Mouse (Mus musculus) ovary, postnatal 14 days (tissue): ENCODE measurements around the gene Rrp9.
"Not testable (repeated sequence)": the region's sequence is repeated elsewhere in the genome, so short reads cannot be mapped to it uniquely, and the experiment has no call there.

Source experiments
- DNase-seq: peaks from one replicate; pipeline ENCODE4 v3.0.0; 2022; ENCODE audit warnings: low spot score

Rrp9 gene

GRCm38 (mm10) chr9:106473753-106474105, 2.0 kb upstream of the Rrp9 start:
- no peak for DNase-seq

- peak; percentile 59 for DNase-seq
These were observed 1.3 kb upstream of the Rrp9 start for GRCm38 (mm10) chr9:106474456-106474855.

- no peak for DNase-seq
These were observed 717 bp upstream of the Rrp9 start for GRCm38 (mm10) chr9:106475046-106475445.

DNA sequence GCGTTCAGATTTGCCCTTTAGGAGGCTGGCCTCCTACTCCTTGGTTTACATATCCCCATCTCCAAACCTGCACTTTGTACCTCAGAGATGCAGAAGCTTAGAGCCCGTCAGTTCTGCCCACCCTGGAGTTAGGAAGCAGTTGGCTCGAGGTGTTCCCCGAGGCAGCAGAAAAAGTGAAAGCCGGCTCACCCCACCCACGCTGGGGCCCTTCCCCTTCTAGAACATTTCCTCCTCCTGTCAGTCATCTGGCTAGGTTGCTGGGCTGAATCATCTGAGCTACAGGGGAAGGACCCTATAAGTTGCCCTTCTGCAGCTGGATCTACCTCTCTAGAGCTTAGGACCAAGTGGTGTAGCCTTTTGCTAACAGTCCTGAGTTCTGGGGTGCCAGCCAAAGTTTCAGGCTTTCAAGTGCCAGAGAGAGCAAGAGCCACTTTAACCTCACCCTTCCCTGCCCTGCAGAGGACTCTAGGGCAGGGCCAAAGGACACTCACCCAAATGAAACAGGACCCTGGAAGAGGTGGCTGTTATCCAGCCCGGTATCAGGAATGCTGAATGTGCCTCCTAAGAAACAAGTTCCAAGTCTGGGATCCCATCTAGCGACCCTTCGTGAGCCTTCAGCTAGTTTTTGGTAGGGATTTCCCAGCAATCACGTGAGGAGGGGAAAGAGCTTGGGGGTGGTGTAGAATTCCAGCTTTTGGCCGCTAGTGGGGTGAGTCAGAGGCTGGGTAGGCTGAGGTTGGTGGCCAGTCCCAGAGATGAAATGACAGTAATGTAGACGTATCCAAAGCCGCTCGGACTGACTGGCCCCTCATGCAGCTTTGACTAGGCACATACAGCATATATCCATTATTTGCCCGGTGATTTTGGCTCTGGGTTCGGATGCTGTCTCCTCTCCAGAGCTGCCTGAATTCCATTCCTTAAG, 500 bp downstream of the Rrp9 start:
- peak; percentile 41 for DNase-seq

DNA sequence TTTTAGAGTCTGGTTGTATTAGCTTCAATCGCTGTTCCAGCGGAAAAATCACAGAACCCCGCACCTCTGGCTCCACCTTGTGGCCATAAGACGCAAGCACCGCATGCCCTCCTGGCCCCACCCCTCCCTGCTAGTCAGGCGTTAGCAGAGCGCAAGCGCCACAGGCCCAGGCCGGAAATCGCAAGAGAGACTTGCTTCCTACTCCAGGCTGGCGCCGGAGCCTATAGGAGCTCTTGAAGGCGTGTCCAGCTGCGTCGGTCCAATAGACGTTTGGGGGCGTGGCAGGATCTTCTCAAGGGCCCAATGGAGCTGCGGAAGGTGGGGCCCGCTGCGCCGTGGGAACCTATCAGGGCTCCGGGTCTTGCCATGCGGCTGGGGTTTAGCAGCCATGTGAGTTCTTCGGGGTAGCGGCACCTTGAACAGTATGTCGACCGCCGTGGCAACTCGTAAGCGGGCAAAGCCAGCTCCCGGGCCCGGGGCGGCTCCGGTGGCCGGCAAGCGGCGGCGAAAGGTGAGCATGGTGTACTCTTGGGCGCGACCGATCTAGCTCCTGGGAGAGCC, 1.2 kb downstream of the Rrp9 start, which contains the start of gene Parp3:
Parp3 (minus strand) TSS at position 26 of the 561 bp plus-strand sequence.
- DNase-seq: peak; percentile 99

DNA sequence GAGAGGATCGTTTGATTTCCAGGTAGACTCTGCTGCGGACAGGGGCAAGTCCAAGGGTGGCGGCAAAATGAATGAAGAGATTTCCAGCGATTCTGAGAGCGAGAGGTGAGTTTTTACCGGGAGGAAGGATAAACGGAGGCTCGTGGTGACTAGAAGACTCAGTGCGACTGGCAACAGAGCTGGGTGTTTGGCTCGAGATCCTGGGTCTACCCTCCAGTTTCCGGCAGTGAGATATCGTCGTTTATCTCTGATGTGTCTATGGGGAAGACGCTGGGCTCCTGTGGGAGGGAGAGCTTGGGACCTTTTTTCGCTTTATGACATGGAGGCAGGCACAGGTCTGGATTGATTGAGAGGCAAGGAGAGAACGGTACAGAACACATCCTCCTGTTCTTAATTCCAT, 1.9 kb downstream of the Rrp9 start:
- no peak for DNase-seq

- DNase-seq: no peak
These were observed 2.3 kb downstream of the Rrp9 start for GRCm38 (mm10) chr9:106478101-106478500.

GRCm38 (mm10) chr9:106480541-106480940, 4.8 kb downstream of the Rrp9 start:
- DNase-seq: no peak

DNA sequence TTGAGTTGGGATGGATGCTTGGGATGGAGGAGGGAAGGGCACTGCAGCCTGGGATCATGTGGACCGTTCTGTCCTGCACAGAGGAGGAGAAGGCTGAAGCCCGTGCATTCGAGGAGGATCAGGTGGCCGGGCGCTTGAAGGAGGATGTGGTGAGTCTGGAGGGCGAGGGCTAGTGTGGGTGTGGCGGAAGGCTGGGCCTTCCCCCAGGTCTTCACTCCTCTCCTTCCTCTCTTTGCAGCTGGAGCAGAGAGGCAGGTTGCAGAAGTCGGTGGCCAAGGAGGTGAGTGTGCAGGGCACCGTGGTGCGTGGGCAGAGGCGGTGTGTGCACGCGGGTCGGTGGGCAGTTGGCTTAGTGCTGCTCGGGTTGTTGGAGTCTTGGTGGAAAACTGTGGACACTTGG, 5.3 kb downstream of the Rrp9 start:
- DNase-seq: no peak

DNA sequence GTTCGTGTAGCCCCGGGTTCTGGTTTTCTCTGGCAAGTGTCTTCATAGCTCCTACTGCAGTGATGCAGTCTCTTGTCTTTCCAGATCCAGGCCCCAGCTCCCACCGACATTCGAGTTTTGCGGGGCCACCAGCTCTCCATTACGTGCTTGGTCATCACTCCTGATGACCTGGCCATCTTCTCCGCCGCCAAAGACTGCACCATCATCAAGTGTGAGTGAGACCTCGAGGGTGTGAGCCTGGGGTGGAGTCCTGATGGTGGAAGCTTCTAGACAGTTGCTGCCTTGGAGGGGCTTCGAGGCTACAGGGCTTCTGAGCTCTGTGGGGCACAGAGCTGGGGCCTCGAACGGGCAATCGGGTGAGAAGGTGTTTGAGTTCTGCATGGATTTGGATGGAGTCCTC, 5.9 kb downstream of the Rrp9 start:
- DNase-seq: no peak

- no peak for DNase-seq
These were observed 6.9 kb downstream of the Rrp9 start for GRCm38 (mm10) chr9:106482578-106483115.

DNA sequence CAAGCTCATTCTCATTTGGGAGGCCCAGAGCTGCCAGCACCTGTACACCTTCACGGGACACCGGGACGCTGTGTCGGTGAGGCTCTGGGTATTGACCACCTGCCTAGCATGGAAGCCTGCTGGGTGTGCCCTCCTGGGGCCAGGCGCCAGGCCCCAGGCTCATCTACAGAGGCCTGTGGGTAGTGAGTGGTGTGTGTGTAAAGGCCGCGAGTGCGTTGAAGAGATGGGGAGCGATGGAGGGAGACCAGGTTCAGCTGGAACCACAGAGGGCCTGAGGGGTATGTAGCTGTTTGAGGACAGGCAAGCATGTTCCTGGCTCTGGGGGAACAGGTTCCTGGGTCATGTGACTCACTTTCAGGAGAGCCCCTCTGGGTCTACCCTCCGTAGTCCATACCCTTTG, 7.4 kb downstream of the Rrp9 start:
- no peak for DNase-seq

DNA sequence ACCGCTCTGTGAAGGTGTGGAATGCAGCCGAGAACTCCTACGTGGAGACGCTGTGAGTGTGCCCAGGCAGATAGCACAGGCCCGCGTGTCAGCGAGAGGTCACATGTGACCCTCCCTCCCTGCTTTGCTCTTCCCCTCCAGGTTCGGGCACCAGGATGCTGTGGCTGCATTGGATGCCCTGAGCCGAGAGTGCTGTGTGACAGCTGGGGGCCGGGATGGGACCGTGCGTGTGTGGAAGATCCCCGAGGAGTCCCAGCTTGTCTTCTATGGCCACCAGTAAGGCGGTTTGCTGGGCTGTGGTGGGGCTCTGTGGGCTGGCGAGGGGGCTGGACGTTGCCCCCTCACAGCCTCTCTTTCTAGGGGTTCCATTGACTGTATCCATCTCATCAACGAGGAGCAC, 7.8 kb downstream of the Rrp9 start:
- no peak for DNase-seq

- DNase-seq: no peak
These were observed 9.3 kb downstream of the Rrp9 start for GRCm38 (mm10) chr9:106485076-106485475.

- not testable (repeated sequence) for DNase-seq
These were observed 11.8 kb downstream of the Rrp9 start for GRCm38 (mm10) chr9:106487602-106488001.

DNA sequence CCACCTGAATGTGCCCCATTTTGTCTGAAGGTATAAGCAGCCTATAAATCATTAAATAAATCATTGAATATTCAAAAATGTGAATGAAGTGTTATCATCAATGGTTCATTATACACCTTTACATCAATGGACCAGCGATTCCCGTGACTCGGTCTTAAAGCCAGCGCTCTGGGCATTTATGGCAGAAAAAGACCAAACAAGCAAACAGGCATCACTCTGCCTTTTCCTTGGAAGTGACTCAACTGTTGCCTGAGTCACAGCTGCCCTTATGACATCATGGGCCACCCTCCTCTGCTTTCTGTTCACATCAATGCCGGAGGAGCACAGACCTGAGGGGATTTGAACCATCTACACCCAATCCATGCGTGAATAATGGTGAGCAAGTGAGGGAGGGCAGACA, 23.9 kb downstream of the Rrp9 start, which contains the start of gene Iqcf1:
Iqcf1 (plus strand) TSS at position 301 of the 400 bp plus-strand sequence.
- DNase-seq: no peak

GRCm38 (mm10) chr9:106501846-106502245, 26.1 kb downstream of the Rrp9 start:
- DNase-seq: no peak

DNA sequence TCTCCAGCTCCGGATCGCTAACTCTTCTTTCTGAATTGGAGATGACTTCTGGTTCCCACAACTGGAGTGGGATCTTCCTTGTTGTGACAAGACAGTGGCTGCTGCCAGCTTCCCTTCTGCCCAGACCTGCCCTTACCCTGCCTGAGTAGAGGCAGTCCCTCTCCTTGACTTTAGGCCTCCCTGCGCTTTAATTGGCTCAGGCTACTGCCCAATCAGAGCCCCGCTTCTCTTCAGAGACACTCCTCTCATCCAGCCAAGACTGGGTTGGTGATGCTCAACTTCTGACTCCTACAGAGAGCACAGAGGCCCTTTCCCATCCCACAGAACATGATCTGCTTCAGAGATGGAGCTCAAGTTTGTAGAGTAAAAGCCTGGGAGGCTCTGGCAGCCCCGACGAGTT, 28.5 kb downstream of the Rrp9 start:
- no peak for DNase-seq

GRCm38 (mm10) chr9:106509356-106509755, 33.6 kb downstream of the Rrp9 start:
- no peak for DNase-seq

DNA sequence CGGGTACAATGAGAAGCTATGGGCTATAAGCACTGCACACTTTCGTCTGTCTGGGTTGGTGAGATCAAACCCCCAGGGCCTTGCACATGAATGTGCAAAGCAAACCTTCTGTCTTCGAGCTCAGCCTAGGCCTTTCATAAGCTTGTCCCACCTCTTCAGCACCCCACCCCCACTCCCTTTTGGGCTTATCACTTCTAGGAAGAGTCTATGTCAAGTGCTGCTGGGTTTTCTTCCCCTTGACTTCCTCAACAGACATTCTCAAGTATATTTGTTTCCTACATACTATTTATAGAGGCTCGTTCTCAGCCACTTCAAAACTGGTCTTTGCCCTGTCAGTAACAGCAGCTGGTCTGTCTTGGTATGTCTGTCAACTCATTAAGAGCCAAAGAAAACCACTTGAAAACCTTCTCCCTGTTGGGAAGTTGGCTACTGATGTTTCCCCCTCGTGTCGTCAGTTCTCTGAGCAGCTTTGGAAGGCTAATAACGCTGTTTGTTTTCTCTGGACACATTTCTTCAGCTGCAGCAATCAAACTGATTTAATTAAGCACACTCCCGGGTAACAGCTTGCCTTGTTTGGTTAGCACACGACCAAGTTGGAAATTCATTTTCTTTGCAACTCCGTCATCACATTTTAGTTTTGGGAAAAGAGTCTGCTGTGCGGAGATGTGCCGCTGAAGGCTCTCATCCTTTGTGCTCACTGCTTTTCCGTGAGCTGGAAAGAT, 37.1 kb downstream of the Rrp9 start:
- DNase-seq: no peak

DNA sequence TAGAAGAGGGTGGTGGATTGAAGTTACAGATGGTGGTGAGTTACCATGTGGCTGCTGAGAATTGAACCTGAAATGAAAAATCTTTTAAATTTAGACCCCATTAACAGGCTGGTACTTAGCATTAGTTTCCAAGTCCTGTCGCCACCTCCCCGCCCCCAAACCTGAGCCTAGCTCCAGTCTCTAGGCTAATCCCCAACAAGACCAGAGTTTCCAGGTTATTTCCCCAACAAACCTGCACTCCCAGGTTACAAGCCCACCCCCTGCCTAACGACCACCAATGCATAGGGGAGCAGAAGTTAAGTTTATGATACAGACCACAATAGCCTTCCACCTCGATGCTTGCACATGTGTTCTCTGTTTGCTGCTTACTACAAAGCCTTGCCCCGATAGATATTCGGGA, 37.8 kb downstream of the Rrp9 start:
- no peak for DNase-seq

- DNase-seq: no peak
These were observed 38.5 kb downstream of the Rrp9 start, which contains the start of gene Iqcf5 for GRCm38 (mm10) chr9:106514273-106514672. Iqcf5 (plus strand) TSS chr9:106514573.

- no peak for DNase-seq
These were observed 43.7 kb downstream of the Rrp9 start for GRCm38 (mm10) chr9:106519433-106519832.
